Mouse (Mus musculus): ENCODE data around the gene Prelid3b.

Gene Prelid3b

DNA sequence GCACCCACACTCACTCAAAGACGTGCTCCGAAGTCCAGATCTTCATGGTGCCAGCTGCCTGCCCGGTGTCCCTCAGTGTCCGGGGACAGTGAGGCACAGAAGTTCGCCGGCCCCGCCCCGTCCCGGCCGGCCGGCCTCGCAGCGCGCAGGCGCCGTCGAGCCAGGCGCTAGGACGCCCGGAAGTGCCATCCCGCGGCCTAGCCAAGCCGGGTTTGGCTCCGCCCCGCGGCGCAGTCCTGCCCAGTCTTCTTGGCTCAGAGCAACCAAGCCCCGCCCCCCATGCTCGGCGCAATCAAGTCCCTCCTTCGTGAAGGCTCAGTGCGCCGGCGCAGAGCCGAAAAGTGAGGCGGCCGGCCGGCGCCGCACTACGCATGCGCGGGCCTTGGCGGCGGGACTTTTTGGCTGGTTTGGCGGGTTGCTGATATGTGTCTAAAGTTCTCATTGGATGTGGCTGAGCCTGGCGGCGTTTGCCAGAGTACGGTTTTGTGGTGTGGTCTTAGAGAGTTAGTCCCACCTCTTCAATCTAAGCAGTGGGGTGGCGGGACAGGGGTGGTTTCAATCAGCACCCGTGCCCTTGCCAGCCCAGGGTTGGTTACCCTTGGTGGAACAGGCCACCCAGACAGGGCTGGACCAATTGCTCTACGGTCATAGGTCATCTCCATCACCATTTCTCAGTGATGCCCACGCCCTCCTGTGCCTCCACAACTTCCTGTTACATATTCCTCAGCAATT is at the start of gene Prelid3b:
Prelid3b (minus strand) TSS at position 264 of the 732 bp plus-strand sequence.
- DNase-seq (ENCODE audit: low read depth, low spot score) = peak; percentile 94

DNA sequence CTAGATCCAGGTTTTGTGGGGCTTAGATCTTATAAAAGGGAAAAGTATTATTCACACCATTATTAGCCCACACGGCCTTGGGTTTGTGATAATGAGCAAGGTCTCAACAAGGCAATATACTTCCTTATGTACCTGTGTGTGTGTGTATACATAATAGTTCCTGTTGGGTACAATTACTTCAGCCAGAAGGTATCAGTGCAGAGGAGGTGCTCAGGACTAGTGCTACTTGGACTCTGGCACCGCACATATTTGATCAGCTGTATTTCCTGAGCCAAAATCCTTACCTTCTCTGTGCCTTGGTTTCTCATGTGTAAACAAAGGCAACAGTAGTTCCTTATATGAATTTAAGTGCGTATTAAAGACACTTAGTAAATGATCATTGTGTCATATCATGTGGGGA is 49.3 kb upstream of the Prelid3b start:
- no peak for DNase-seq (ENCODE audit: low read depth, low spot score)

DNA sequence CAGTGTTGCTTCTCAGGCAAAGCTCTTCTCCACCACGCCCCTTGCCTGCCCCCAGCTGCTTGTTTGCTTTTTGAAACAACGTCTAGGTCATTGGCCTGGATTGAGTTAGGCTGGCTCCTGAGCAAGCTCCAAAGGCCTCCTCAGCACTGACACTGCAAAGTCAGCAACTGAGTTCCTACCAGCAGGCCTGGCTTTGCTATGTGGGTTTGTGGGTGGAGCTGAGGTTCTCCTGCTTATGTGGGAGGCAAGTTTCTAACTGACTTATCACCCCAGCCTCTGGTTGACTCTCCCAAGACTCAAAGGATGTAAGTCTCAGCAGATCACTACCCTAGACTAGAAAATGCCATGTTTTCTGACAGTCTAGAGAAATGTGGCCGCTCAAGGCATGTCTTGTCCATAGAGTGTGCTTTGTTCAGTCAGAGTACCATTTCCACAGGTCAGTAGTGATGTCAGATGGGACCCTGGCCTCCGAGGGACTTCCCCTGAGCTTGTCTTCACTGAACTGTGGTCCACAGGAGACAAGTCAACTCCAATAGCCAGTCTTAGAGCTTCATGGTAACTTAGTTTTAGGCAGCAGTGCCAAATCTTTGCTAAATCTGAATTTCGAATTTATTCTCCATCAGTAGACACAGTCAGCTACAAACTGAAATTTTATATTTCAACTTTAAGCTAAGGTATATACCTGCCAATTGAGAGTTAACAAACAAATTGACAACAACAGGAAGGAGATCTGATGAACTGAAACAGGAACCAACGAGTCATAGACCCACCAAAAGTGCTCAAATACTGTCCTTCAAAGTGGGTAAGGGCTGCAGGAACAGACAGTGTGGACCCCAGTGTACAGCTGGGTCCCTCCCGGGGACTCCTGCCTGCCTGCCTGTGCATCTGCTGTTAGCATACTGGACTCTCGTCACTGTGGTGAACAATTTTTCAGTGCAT is 44.5 kb upstream of the Prelid3b start:
- no peak for DNase-seq (ENCODE audit: low read depth, low spot score)

DNA sequence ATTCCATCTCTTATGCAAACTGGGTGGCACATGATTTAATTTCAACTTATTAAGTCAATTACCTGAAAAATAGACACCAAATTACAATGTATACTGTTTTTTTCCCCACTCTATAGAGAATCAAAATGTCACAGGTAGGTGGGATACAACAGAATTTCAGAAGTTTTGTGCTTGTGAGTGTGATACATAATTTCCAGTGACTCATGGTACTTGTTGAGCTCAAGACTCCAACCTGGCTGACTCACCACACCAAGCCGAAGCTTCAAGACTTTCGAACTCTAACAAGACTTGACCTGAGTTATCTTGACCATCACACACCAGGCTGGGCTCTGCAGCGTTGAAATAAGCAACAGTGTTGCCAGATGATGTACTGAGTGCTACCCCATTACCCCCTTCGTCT is 42.0 kb upstream of the Prelid3b start:
- no peak for DNase-seq (ENCODE audit: low read depth, low spot score)

DNA sequence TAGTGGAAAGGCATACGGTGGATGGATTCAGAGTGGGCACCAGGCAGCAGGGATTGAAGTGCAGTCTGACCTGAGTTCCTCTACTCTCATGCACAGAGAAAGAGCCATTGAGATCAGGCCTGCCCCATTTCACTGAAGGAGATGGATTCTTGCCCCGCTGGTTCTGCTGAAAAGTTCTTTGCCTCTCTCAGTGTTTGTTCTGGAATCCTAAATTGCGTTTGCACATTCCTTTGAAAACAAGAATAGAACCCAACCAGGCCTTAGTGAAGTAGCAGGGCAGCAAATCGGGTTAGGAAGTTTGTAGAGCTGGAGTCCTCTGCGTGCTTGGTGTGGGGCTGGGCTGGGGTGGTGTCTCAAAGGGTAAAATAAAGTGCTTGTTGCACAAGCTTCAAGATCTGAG is 40.9 kb upstream of the Prelid3b start:
- no peak for DNase-seq (ENCODE audit: low read depth, low spot score)

DNA sequence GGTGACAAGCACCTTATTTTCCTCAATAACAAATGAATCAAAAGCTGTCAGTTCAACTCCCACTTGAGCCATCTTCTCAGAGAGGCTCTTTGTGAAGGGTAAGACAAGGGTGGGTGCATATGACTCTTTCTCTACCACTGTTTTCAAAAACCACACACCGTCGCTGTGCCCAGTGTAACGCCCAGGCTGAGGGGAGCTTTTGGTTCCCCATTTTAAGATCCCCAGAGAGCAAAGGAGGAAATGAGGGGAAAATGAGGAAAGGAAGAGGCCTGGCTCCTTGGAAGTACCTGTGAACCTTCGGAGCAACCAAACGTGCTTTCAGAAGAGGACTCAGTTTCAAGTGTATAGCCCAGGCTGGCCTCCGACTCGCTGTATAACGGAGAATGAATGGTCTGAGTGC is 36.9 kb upstream of the Prelid3b start:
- DNase-seq (ENCODE audit: low read depth, low spot score) = no peak

DNA sequence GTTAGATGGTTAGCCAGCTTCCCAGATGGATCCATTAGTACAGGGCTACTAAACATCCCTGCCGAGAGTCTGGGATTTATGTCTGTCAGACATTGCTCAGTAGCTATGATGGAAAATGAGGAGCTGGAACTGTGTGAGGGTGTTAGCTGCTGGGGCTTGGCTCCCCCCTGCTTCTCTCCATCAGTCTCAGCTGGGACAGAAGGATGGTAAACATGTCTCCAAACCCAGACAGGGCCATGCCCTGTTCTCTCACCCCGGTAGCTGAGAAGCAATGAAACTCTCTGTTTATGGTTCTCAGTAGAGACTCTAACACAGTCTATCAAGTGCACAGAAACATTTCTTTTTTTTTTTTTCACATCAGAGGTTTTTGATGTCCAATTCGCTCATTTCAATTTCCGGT is 35.1 kb upstream of the Prelid3b start:
- DNase-seq (ENCODE audit: low read depth, low spot score) = no peak

DNA sequence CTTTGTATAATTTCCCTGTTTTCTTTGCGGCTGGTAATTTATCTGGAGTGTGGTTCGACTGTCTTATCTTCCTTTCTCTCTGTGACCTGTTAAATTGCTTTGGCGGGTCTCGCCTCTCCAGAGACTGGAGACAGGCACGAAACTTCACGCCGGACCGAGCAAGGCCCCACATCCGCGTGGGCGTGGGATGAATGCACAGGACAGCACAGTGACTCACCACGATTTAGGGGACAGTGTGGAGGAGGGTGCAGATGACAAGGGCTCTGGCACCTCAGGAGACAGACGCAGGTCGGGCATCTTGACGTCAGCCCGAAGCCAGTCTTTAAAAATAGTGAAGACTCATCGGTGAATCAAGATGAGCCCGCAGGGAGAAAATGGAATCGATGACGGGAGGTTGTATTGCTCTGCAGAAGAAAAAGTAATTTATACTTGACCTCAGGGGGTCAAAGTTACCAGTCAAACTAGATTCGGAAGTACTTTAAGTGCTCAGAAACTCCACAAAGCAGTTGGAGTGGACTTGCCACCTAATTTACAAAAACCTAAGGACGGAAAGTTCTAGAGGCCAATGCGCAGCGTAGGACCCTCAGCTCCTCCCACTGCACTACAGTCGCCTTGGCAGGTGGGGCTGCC is 30.1 kb upstream of the Prelid3b start:
- no peak for DNase-seq (ENCODE audit: low read depth, low spot score)

DNA sequence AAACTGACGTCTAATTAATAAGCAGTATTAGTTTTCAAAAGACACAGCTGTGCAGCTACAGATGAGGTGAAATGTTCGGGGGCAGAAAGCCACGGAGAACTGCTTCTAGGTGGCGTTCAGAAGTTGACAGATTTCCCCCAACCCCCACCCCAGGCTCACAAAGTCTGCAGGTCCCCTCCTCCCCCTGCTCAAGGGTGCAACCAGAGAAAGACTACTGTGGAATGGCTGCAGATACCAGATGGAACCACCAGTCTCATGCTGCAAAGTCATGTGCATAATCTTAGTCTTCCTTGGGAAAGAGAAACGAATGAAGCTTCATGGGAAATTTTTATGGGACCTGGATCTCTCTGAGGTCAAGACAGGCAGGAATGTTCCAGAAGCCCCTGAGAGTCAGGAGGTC is 29.4 kb upstream of the Prelid3b start:
- no peak for DNase-seq (ENCODE audit: low read depth, low spot score)

DNA sequence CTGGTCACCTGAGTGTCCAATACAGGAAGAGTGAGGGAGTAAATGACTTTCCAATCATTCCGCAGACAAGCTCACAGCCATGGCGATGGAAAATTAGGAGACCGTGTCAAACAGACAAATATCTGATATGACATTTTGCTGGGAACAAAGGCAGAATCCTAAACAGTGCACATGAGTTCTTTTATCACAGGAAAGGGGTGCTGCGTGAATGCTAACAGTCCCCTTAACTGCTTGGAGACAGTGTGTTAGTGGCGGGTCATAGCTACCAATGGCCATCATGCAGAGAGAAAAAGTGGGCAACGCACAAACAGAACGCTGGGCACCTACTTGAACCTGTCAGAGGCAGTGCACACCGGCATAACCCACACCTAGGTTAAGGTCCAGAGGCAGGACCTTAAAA is 28.6 kb upstream of the Prelid3b start:
- DNase-seq (ENCODE audit: low read depth, low spot score) = no peak

DNA sequence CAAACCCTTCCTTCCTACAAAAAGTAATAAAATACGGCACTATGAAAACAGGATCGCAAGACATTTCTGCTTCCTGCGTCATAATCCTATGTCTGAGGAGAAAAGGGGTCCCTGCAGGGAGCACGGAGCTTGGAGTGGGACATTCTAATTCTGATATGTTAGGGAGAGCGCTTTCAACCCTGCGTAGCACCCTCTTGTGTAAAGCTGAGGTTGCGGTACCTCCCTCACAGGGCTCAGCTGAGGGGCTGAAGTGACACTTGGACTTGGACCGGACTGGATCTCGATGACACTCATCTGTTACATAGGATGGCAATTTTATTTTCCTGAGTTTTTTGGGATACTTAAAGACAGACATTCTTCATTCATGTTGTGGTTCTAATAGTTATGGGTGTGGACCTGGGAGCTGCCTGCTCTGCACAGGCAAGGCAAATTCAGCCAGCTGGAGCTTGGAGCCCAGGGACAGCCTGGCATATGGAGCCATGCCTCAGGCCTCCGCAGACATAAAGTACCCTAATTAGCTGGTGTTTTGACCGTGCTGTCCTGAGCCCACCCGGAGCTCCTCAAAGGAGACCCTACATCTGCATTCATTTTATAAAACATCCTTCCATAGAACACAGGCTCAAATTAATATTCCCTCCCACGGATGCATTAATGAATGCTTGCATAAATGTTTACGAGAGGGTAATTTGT is 28.1 kb upstream of the Prelid3b start:
- DNase-seq (ENCODE audit: low read depth, low spot score) = no peak

DNA sequence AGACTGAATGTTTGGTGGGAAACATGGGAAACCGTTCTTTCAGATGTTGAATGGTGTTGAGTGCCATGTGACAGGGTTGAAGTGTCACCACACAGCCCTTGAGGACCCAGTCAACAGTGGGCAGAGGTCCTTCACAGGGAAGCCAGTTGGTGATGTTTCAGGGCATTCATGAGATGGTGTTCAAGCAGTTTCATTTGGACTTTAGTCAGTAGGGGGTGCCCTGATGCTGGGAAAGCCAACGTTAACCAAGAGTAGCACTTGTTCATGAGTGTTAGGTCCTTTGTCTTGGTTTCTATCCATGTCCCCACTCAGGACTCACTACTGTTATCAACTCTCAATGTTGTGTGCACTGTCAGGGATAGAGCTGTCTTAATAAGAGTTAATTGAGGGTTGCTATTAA is 20.0 kb upstream of the Prelid3b start:
- no peak for DNase-seq (ENCODE audit: low read depth, low spot score)

DNA sequence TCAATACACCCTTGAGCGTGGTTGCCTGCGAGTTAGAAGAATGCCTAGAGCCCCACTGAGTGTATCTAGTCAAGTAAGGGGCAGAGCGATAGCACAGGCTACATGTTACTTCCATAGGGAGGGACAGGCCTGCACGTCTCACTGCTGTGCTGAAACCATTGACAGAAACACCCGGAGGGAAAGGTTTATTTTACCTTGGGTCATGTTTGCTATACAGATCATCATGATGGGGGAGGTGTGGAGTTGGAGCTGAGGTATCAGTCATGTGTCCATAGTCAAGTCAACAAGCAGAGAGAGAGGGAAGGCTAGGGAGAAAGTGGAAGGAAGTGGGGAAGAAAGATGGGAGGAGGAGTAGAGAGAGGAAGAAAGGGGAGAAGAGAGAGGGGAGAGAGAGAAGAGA is 14.1 kb upstream of the Prelid3b start:
- no peak for DNase-seq (ENCODE audit: low read depth, low spot score)

DNA sequence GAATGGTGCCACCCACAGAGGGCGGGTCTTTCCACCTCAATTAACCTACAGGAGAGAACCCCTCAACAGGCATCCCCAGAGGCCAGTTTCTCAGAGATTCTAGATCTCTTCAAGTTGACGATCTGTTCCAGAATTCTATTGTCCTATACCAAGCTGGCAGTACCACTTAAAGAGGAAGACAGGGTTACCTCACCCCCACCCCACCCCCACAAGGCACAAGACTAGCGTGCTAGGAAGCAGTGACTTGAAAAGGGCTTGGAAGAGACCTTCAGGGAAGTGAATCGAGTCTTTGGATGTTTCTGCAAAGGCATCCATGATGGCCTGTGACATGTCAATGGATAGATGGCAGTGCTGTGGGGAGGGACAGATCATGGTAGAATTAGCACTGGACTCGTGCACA is 5.9 kb upstream of the Prelid3b start:
- no peak for DNase-seq (ENCODE audit: low read depth, low spot score)

DNA sequence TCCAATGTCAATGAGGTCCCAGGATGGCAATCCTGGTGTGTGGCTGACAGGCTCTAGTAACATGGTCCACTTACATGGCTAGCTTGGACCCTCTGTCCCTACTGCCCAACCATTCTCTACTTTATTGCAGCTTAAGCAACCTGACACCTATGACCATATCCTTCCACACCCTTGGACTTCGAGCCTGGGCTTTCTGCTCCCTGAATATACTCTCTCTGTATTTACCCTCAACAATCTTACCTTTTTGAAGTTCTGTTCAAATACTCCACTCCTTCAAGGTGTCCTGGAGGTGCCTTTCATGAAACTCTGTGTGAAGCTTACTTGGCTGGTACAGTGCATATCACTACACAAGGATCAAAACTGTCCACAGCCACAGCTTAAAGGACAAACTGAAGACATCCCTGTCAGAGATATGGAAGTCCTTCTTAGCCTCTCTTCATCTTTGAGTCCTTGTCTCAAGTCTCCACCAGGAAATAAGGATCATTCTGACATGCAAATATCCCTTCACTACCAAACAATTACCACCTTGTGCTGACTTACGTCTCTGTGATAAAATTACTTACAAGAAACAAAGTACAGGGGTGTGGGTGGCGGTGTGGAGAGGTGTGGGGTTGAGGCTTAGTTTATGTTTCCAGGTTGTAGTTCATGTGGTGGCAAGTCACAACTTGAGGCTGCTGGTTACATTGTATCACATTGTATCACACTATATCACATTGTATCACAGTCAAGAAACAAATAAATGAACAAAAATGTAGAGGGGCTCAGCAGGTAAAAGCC is 4.8 kb upstream of the Prelid3b start:
- DNase-seq (ENCODE audit: low read depth, low spot score) = no peak

DNA sequence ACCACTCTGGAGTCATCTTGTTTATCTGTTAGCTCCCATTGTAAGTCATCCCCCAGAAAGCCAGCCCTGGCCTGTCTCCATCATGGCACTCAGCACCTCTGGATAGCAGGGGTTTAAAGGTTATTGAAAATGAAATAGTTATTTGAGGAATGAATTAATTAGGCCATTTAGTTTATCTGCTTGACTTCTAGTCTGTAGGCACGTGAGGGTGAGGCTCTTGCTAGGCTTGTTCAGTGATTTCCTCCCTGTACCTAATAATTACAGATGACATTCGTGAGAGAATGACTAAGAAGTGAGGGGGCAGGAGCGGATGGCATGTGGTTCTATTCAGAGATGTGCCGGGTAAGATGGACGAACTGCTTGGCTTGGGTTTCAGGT is 658 bp upstream of the Prelid3b start:
- no peak for DNase-seq (ENCODE audit: low read depth, low spot score)

DNA sequence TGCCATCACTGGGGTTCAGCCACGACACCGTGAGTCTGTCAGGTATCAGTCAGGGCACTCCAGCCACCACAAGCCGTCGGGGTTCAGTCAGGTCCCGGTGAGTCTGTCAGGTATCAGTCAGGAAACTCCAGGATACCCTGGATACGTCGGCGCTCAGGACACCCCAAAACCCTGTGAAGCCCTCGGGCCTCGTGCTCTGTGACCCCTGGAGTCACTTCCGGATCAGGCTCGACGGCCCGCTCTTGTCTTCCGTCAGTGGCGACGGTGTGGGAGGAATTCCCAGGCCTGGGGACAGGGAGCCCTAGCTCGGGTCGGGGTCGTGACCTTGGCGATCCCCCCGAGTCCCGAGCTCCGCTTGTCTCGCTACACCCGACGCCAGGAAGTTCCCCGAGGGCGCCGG is 474 bp downstream of the Prelid3b start:
- no peak for DNase-seq (ENCODE audit: low read depth, low spot score)

DNA sequence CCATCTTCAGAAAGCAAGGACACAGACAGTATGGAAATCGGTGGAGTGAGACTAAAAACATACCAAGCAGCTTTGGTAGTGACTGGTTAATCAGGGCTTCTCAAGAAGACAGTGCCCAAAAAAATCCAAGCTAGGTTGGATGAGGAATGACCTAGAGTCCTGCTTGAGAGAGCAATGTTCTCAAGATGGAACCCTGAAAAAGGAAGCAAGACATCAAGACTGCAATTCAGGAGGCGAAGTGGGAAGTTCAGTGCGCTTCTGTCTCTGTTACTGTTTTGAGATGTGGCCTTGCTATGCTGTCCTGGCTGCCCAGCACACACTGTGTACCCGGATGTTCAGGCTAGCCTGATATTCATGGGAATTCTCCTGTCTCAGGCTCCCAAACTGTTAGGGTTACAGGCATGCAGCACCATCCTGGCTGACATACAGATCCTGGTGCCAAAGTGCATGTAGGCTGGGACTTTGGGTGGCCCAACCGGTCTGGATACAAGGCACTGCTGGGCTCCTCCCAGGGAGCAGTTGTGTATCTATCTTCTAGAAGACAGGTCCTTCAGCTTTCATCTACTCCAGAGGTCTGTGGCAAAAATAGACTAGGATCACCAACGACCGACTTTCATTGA is 2.0 kb downstream of the Prelid3b start:
- no peak for DNase-seq (ENCODE audit: low read depth, low spot score)

DNA sequence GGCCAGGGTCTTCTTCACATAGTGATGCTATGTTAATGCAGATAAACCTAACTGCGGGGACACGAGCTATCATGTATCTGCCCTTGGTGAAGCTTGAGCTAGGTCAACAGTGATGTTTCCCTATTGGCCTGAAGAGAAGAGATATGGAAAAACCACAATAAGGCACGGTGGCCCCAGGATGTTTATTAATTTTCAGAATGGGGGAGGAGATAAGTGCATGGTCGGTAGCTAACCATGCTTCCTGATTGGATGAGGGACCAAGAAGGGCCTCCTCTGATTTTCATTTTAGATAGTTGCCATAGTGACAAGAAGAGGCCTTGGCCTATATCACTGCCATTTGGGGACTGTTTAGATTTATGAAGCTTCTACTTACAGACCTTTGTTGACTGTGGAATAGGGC is 2.5 kb downstream of the Prelid3b start:
- DNase-seq (ENCODE audit: low read depth, low spot score) = no peak

DNA sequence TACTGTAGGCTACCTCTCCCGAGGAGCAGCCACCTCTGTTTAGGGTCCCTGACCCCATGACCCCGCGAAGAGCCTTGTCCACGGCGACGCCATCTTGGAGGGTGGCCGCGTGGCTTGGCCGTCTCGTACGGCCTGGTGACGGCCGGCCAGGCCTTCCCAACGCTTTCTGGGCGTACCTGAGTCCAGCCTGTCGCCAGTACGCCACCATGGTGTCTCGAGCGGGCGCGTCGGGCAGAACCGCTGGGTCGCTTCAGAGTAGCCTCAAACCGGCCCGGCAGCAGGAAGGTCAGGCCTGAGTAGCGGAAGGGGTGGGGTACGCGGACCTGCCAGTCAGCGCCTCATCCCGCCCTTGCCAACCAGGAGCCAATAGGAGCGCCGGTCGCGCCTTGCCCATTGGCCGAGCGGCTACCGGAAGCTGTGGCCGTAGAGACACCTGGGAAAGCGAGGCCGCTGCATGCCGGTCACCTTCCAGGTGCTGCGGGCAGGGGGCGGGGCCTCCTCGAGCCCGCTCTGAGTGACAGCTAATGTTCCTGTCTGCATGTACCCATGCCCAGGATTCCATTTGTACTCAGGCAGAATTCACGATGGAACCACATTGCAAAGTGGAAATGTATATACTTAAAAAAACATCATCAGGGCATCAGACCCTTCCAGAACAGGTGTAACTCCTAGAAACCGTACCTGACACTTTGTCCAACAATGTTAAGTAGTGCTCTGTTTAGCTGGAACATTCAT is 8.9 kb downstream of the Prelid3b start, which contains the start of gene Atp5e:
Atp5e (minus strand) TSS at position 317 of the 735 bp plus-strand sequence.
- DNase-seq (ENCODE audit: low read depth, low spot score) = peak; percentile 87

Measured in brain, embryonic 18.5 days (tissue).